Mouse (Mus musculus) neural tube, embryonic 11.5 days (tissue): Measurements from ENCODE around the gene 5031439G07Rik. TPM values are rescaled to one million over a fixed set of nuclear protein-coding genes. Genes with fewer than 3 reads are reported as not detected.

Experiments used
- ATAC-seq: fragments of 200-750 bp; cut with Nextera tagmentation; 2 replicates; pipeline ENCODE4 v1.8.0; 2017; ENCODE audit warnings: moderate number of reproducible peaks, mild to moderate bottlenecking, moderate TSS enrichment, moderate library complexity; ENCODE audit not compliant: insufficient read depth, low FRiP score, low TSS enrichment
- DNase-seq: peaks from one replicate; pipeline ENCODE4 v3.0.0-alpha.2; 2015; ENCODE audit warnings: low spot score
- H3K27ac ChIP-seq: fragments of 300-500 bp; sonication (generic); 2 replicates; pipeline ENCODE4 v1.5.1; 2014; ENCODE audit warnings: low read depth, mild to moderate bottlenecking, low read length
- H3K27me3 ChIP-seq: fragments of 300-500 bp; sonication (generic); 2 replicates; pipeline ENCODE4 v1.6.1; 2014; ENCODE audit warnings: mild to moderate bottlenecking, low read length, mixed read lengths; ENCODE audit not compliant: control insufficient read depth, insufficient read depth
- H3K36me3 ChIP-seq: fragments of 300-500 bp; sonication (generic); 2 replicates; pipeline ENCODE4 v1.6.1; 2014; ENCODE audit warnings: mild to moderate bottlenecking, low read length, moderate library complexity, mixed read lengths; ENCODE audit not compliant: control insufficient read depth, insufficient read depth
- H3K4me1 ChIP-seq: fragments of 300-500 bp; sonication (generic); 2 replicates; pipeline ENCODE4 v1.6.1; 2014; ENCODE audit warnings: low read length, mixed read lengths; ENCODE audit not compliant: control insufficient read depth, insufficient read depth
- H3K4me2 ChIP-seq: fragments of 300-500 bp; sonication (generic); 2 replicates; pipeline ENCODE4 v1.6.1; 2014; ENCODE audit warnings: low read depth, mild to moderate bottlenecking, moderate library complexity
- H3K4me3 ChIP-seq: fragments of 300-500 bp; sonication (generic); 2 replicates; pipeline ENCODE4 v1.5.1; 2014; ENCODE audit warnings: low read depth, low read length
- H3K9ac ChIP-seq: fragments of 300-500 bp; sonication (generic); 2 replicates; pipeline ENCODE4 v1.6.1; 2014; ENCODE audit warnings: mild to moderate bottlenecking, low read length
- H3K9me3 ChIP-seq: fragments of 300-500 bp; sonication (generic); 2 replicates; pipeline ENCODE4 v1.6.1; 2016; ENCODE audit warnings: low read length; ENCODE audit not compliant: control insufficient read depth
- WGBS: fragments of 180-500 bp; shearing (Covaris S2); extraction: QIAGEN DNeasy Blood & Tissue Kit; methylation state at CpG from one replicate; pipeline ENCODE4 v1.1.7; 2014; 5-methylcytosine and 5-hydroxymethylcytosine counted together
- polyA plus RNA-seq: library from polyadenylated mRNA; unstranded; fragments of >200 nt; fragmentation: Nextera tagmentation; extraction: Ambion mirVana; gene quantifications from 2 replicates; pipeline ENCODE4 v1.2.1, GENCODE M21; 2014

Gene 5031439G07Rik
- polyA plus RNA-seq, 1 experiment from 2014 or later, result 39.3 TPM

GRCm38 (mm10) chr15:84968534-84968933, 19.8 kb downstream of the 5031439G07Rik start:
- no peak overlapping the region for H3K4me3 ChIP-seq
- no peaks in the 10 kb centered on the region for H3K9me3 ChIP-seq
- 90% methylated on average over 4 of the region's 4 CpGs for WGBS
- H3K36me3 ChIP-seq, result no peaks in the 10 kb centered on the region
- H3K4me2 ChIP-seq, result no peak overlapping the region
- ATAC-seq, result no peak
- no peaks in the 10 kb centered on the region for H3K27me3 ChIP-seq
- DNase-seq, result no peak
- peaks cover 4% of the 10 kb centered on the region for H3K4me1 ChIP-seq
- H3K9ac ChIP-seq, result no peak overlapping the region
- H3K27ac ChIP-seq, result no peak overlapping the region

GRCm38 (mm10) chr15:84965575-84966360, 22.6 kb downstream of the 5031439G07Rik start:
- no peak overlapping the region for H3K4me2 ChIP-seq
- H3K27me3 ChIP-seq, result no peaks in the 10 kb centered on the region
- no peak overlapping the region for H3K4me3 ChIP-seq
- no peaks in the 10 kb centered on the region for H3K9me3 ChIP-seq
- H3K27ac ChIP-seq, result no peak overlapping the region
- H3K4me1 ChIP-seq, result no peaks in the 10 kb centered on the region; the same call in 1 of the 2 replicates
- no peaks in the 10 kb centered on the region for H3K36me3 ChIP-seq
- no peak overlapping the region; the same call in 1 of the 2 replicates for H3K9ac ChIP-seq
- WGBS, result 73% methylated on average over 7 of the region's 7 CpGs
- DNase-seq (peak; percentile 58), ATAC-seq (no peak)

- H3K9me3 ChIP-seq, result no peaks in the 10 kb centered on the region
- ATAC-seq (no peak), DNase-seq (no peak)
- no peak overlapping the region for H3K27ac ChIP-seq
- H3K36me3 ChIP-seq, result no peaks in the 10 kb centered on the region
- H3K27me3 ChIP-seq, result no peaks in the 10 kb centered on the region
- H3K9ac ChIP-seq, result no peak overlapping the region
- WGBS, result 84% methylated on average over 5 of the region's 5 CpGs
- no peak overlapping the region for H3K4me3 ChIP-seq
- no peak overlapping the region for H3K4me2 ChIP-seq
- H3K4me1 ChIP-seq, result no peaks in the 10 kb centered on the region; the same call in 1 of the 2 replicates
Measured at GRCm38 (mm10) chr15:84964771-84965170, 23.6 kb downstream of the 5031439G07Rik start.

- Histone ChIP-seq H3K4me3 (no peak overlapping the region), H3K4me1 (peaks cover 4% of the 10 kb centered on the region; the same call in 1 of the 2 replicates), H3K36me3 (no peaks in the 10 kb centered on the region), H3K9ac (no peak overlapping the region), H3K27me3 (no peaks in the 10 kb centered on the region), H3K4me2 (no peak overlapping the region), H3K27ac (no peak overlapping the region), H3K9me3 (no peaks in the 10 kb centered on the region)
- DNase-seq (no peak), ATAC-seq (no peak)
- 67% methylated on average over 2 of the region's 2 CpGs for WGBS
Measured at GRCm38 (mm10) chr15:84962518-84962917, 25.8 kb downstream of the 5031439G07Rik start.

GRCm38 (mm10) chr15:84960692-84961091, 27.7 kb downstream of the 5031439G07Rik start:
- peak; percentile 25 for DNase-seq
- Histone ChIP-seq H3K27ac (no peak overlapping the region), H3K9me3 (no peaks in the 10 kb centered on the region), H3K9ac (0 out of 2 replicates have a peak overlapping the region, but pooled peaks have one; percentile 2), H3K4me1 (peaks cover 4% of the 10 kb centered on the region; the same call in 1 of the 2 replicates), H3K4me2 (no peak overlapping the region), H3K4me3 (no peak overlapping the region), H3K36me3 (no peaks in the 10 kb centered on the region), H3K27me3 (no peaks in the 10 kb centered on the region)
- ATAC-seq, result no peak
- 32% methylated on average over 8 of the region's 8 CpGs for whole genome bisulfite sequencing

GRCm38 (mm10) chr15:84959891-84960290, 28.5 kb downstream of the 5031439G07Rik start:
- Histone ChIP-seq H3K36me3 (0 out of 2 replicates have a peak, but pooled peaks cover 3% of the 10 kb centered on the region), H3K4me2 (no peak overlapping the region), H3K4me1 (peaks cover 4% of the 10 kb centered on the region; the same call in 1 of the 2 replicates), H3K27me3 (no peaks in the 10 kb centered on the region), H3K9ac (no peak overlapping the region), H3K27ac (no peak overlapping the region), H3K9me3 (no peaks in the 10 kb centered on the region), H3K4me3 (no peak overlapping the region)
- DNase-seq, result no peak
- no peak for ATAC-seq
- WGBS, result 92% methylated on average over 6 of the region's 6 CpGs

GRCm38 (mm10) chr15:84958331-84958730, 30.0 kb downstream of the 5031439G07Rik start:
- H3K36me3 ChIP-seq, result 0 out of 2 replicates have a peak, but pooled peaks cover 6% of the 10 kb centered on the region
- H3K27me3 ChIP-seq, result no peaks in the 10 kb centered on the region
- DNase-seq, result no peak
- no peak overlapping the region for H3K4me3 ChIP-seq
- 84% methylated on average over 3 of the region's 3 CpGs for WGBS
- peaks cover 4% of the 10 kb centered on the region; the same call in 1 of the 2 replicates for H3K4me1 ChIP-seq
- ATAC-seq, result no peak
- H3K4me2 ChIP-seq, result no peak overlapping the region
- no peak overlapping the region for H3K27ac ChIP-seq
- no peak overlapping the region for H3K9ac ChIP-seq
- H3K9me3 ChIP-seq, result no peaks in the 10 kb centered on the region

- H3K27ac ChIP-seq, result no peak overlapping the region
- ATAC-seq (peak; percentile 31; the same call in 1 of the 2 replicates), DNase-seq (peak; percentile 38)
- H3K27me3 ChIP-seq, result no peaks in the 10 kb centered on the region
- H3K4me1 ChIP-seq, result peaks cover 4% of the 10 kb centered on the region; the same call in 1 of the 2 replicates
- 0 out of 2 replicates have a peak, but pooled peaks cover 6% of the 10 kb centered on the region for H3K36me3 ChIP-seq
- H3K9ac ChIP-seq, result no peak overlapping the region
- WGBS, result 31% methylated on average over 3 of the region's 3 CpGs
- H3K4me2 ChIP-seq, result no peak overlapping the region
- no peak overlapping the region for H3K4me3 ChIP-seq
- no peaks in the 10 kb centered on the region for H3K9me3 ChIP-seq
Measured at GRCm38 (mm10) chr15:84957851-84958250, 30.5 kb downstream of the 5031439G07Rik start.

GRCm38 (mm10) chr15:84953259-84953658, 35.1 kb downstream of the 5031439G07Rik start:
- H3K4me1 ChIP-seq, result 0 out of 2 replicates have a peak, but pooled peaks cover 4% of the 10 kb centered on the region
- 93% methylated on average over 11 of the region's 11 CpGs for WGBS
- H3K9ac ChIP-seq, result no peak overlapping the region
- no peaks in the 10 kb centered on the region for H3K9me3 ChIP-seq
- H3K27ac ChIP-seq, result no peak overlapping the region
- H3K4me3 ChIP-seq, result no peak overlapping the region
- ATAC-seq (no peak), DNase-seq (no peak)
- peaks cover 17% of the 10 kb centered on the region for H3K36me3 ChIP-seq
- no peaks in the 10 kb centered on the region for H3K27me3 ChIP-seq
- no peak overlapping the region for H3K4me2 ChIP-seq
